Mouse (Mus musculus): ENCODE results near the gene Lrp1. TPM values are rescaled to one million over a fixed set of nuclear protein-coding genes. Genes with fewer than 3 reads are reported as not detected.

Lrp1 gene
- total RNA-seq, 2 experiments from 2014 or later, result 105 to 132 TPM

- peak; percentile 62 for DNase-seq
Measured at GRCm38 (mm10) chr10:127615591-127615990, 5.4 kb downstream of the Lrp1 start.

DNA sequence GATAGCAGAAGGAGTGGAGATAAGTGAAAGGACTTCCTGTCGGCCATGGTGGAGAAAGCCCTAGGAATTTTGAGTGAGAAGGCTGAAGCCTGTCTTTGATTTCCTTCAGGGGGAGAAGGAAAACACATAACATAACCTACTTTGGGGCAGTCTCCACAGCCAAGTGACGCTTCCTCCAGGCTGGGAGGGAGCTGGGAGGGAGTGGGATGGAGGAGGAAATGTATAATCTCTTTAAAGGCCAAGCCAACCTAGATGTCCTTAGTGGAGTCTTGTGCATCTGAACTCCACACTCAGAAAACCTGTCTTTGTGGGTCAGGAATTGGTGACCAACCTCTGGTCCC, 5.9 kb downstream of the Lrp1 start:
- DNase-seq, result no peak

GRCm38 (mm10) chr10:127614236-127615033, 6.5 kb downstream of the Lrp1 start:
- DNase-seq, result no peak

- no peak for DNase-seq
Measured at GRCm38 (mm10) chr10:127612079-127612775, 8.7 kb downstream of the Lrp1 start.

DNA sequence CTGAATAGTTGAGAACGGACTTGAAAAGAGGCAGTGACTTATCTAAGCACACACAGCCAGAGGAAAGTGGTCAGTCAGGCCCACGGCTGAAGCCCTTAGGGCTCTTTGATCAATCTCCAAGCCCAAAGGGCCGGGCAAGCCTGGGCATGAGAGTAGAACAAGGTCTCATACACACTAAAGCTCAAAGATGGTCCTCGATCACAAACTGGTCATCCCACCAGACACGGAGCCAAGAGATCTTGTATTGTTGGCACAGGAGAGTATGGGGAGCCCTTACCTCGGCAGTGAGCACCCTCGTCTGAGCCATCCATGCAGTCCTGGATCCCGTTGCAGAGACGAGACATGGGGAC, 10.9 kb downstream of the Lrp1 start:
- no peak for DNase-seq

GRCm38 (mm10) chr10:127609415-127610065, 11.4 kb downstream of the Lrp1 start:
- DNase-seq, result no peak

DNA sequence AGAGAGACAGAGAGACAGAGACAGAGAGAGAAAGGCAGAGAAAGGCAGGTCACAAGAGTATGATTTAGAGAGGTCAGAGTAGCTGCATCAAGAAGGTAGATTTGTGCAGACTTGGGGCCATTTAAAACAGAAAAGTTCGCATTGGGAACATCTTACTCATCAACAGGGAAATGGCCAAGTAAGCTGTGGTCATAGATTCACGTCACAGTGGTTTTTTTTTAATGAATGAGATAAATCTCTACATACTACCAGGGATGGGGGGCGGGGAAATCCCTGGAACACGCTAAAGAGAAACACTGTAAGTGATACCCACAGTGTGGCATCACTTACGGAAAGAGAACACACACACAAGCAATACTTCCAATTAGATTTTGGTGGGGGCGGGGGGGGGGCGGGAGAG, 13.9 kb downstream of the Lrp1 start:
- DNase-seq, result no peak

- no peak for DNase-seq
Measured at GRCm38 (mm10) chr10:127605756-127606155, 15.2 kb downstream of the Lrp1 start.

GRCm38 (mm10) chr10:127605251-127605547, 15.7 kb downstream of the Lrp1 start:
- no peak for DNase-seq

- peak; percentile 68 for DNase-seq
Measured at GRCm38 (mm10) chr10:127604465-127605250, 16.3 kb downstream of the Lrp1 start.

GRCm38 (mm10) chr10:127603437-127604371, 17.2 kb downstream of the Lrp1 start:
- DNase-seq, result no peak

- no peak for DNase-seq
Measured at GRCm38 (mm10) chr10:127602194-127602593, 18.8 kb downstream of the Lrp1 start.

- DNase-seq, result peak; percentile 64
Measured at GRCm38 (mm10) chr10:127599779-127600541, 21.0 kb downstream of the Lrp1 start.

DNA sequence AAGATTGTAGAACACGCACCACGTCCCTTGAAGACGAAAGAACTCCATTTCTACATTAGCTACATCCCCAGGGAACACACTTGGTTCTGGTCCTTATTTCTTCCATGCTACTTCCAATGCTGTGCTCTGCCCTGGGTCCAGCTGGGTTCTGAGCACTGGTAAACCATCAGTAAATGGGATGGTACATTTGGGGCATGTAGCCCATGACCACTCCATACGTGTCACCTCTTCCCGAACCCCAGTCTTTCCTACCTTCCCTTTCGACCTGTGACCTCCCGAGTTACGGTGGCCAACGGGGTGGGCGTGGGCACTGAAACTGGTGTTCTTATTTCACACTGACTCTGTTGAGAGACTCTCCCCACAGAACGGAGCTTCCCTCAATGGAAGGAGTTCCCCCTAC, 21.7 kb downstream of the Lrp1 start:
- DNase-seq, result no peak

DNA sequence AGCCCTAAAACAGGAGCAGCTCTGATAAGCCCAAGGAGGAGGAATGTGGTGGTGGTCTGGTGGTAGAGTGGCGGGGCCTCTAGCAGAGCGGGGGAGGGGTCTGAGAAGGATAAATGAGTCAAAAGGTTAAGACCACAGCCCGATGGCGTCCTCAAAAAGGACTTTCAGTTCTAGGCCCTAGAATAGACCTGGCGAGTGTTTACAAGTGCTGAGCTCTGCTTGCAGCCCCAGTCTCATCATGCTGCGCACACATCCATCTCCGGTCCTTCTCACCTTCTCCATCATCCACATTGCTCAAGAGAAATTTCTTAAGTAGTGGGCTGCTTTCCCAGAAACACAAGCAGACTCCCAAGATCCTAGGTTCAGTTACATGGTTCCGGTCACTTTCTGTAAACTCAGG, 22.3 kb downstream of the Lrp1 start:
- DNase-seq, result no peak

DNA sequence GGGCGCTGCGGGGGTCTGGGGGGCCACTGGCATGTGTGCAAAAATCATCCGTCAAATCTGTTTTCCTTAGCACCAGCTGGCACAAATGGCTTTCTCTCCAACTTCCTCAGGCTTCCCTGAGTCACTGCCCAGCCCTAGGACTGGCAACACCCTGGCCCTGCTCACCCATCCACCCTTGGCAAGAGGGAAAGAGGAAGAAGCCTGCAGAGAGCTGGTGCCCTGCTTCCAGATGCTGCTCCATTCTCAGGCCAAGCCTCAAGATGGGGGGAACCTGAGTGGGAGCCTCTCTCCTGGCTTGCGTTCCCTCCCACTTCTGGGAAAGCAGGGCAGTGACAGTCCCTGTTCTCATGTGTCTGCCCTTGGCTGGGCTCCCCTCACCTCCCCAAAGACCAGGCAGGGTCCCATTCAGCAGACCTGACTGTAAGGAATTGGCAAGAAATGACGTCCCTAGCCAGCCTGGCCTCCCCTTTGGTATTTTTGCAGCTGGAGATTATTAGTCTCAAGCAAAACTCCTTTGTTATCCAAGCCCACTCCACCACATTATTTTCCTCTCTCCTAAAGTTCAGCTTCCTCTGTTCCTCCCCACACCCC, 23.5 kb downstream of the Lrp1 start:
- DNase-seq, result no peak

DNA sequence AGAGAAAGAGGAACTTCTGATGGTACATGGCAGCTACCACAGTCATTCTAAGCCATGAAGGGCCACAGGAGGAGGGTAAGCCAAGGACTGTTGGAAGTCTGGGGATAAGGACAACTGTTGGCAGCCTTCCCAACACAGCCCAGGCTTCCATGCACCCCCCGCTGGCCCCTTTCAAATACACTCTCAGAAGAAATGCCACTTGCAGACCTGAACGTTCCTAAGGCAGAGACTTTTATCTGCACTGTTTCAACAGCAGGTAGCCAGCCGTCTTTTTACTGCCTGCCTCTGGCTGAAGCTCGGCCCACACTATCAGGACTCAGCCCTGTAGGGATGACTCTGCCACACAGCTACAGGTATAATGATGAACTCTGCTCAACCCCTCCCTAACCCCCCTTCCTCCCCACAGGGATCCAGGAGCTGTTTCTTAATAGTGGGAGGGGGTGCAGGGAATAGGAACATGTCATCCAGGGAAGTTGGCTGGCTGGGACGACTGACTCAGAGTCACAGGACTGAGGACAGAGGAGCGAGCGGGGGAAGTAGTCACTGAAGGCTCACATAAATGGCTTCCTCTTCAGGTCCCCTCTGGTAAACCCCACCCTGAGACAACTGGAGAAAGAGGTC, 24.5 kb downstream of the Lrp1 start:
- DNase-seq, result no peak

DNA sequence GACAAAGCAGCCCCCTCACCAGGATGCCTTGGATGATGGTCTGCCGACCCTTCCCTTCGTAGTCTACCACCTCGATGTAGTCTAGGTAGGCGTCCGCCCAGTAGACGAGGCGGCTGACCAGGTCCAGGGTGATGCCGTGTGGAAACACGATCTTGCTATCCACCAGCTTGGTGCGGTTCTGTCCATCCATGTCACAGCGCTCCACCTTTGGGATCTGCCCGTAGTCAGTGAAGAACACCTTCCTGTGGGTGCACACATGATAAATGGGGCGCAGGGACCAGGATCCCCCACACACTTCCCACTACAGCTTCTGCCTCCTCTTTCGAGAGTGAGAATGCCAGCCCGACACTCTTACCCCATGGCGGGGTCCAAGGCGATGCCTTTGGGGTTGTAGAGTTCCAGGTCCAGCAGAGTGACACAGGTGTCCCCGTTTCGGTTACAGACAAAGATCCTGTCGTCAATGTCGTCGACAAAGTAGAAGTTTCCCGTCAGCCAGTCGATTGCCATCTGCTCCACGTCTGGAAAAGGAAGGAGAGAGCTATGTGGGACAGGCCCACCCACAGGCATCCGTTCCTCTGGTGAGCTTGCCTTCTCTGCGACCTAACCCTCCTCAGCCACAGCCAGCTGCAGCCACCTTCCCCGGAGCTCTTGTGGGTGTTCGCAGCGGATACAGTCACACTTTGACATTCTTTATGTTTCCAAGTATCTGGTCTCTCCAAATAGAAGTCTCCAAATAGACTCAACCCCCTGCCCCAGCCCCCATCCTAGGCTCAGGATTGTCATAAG, 25.8 kb downstream of the Lrp1 start:
- no peak for DNase-seq

DNA sequence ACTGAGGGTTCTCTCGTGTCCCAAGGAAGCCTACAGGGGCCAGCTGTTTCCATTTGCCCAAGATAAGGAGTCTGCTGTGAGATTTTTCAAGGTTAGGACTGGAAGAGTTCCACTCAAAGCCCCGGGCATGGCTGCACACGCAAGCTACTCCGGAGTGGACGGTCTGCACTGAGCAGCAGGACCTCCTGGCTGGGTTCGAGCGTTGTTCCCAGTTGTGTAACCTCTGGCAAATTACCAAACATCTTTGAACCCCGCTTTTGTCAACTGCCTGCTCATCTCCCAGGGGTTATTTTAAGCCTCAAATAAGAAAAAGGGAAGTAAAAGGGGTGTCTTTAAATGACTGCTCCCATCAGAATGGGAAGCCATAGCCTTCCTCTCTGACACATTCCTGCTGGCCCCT, 26.5 kb downstream of the Lrp1 start:
- DNase-seq, result no peak
